Mouse (Mus musculus) lung, postnatal 10 days (tissue): ENCODE data around the gene Fam131b.

Experiments
- DNase-seq: peaks from one replicate; pipeline ENCODE4 v3.0.0; 2021

Gene Fam131b

DNA sequence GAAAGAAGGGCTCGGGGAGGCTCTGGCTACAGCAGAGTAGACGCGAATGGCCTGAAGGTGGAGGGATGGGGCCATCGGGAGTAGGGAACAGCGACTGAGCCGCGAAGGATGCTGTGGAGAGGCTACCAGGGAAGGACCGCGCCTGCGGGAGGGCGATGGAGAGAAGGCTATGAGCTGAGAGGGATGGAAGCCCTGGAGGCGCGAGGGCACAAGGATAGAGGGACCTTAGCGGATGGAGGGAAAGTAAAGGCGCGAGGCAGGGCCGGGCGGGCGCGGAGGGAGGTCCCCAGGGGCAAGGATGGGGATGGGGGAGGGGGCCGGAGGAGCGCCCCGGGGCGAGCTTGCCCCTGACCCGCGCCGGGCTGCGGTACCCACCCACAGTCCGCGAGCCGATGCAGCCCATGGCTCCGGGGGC lies 369 bp downstream of the Fam131b start:
- DNase-seq: peak; percentile 19

DNA sequence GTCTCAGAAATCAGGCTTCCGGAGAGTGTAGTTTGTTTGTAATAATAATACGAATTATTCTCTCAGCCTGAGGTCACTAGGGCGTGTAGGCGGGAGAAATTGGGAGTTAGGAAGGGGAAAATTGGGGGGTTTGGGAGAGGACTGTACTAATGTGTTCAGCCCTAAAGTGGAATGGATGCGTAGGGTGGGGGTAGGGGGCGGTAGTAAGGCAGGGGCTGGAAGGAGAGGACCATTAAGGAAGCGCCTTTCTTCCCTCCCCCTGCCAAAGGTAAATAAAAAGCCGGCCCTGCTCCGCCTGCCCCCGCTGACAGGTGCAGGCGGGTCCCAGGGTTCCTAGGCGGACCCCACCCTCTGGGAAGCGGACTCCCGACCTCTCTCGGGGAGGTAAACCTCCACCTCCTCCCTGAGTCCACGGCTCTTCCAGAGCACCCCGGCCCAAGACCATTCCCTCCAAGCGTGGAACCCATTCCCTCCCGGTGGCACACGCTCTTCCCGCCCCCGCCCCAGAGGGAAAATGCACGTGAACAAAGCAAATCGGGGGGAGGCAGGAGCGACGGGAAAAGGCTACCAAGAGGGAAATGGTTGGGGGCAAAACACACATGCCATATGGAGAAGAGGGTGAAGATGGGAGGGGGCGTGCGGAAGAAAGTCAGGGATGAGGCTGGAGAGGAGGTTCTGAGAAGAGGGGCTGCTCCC lies 924 bp downstream of the Fam131b start:
- no peak for DNase-seq

DNA sequence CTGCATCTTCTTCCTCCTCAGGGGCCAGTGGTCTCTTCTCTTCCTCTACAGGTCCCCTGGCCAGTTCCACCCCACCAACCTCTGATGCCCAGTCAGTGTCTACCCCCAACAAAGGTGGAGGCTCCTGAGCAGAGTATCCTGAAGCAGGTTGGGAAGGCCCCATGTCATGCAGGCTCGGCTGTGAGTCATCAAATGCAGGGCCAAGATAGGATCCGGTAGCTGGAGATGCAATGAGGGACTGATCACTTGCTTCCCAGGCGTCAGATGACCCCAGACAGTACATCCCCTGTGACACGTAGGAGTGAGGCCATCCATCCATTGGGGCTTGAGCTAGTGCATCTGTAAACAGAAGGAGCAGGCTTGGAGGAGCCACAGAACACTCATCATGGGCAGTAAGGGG lies 6.2 kb downstream of the Fam131b start:
- no peak for DNase-seq

DNA sequence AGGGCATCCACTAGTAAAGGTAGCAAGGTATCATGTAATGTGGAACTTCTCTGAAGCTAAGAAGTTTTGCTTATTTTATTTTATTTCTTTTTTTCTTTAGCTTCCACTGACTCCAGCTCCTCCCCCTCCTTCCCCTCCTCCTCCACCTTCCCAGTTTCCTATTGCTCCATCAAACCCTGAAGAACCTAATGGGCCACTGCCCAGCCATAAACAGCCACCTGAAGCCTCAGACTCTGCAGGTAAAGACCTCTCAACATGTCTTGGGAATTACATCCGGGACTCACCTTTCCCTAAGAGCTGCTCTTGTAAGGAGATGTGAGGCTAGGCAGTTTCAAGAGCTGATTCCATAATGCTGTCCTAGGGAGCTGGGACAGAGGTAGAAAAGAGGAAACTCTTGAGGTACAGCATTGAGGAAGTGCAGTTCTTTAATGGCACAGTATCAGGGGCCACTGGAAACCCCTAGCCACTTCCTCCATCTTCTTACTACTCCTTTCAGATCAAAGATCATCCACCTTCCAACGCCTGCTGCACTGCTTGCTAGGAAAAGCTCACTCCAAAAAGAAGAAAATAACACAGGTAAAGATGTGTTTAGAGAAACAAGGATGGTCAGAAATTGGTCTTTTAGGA lies 13.9 kb downstream of the Fam131b start:
- no peak for DNase-seq

DNA sequence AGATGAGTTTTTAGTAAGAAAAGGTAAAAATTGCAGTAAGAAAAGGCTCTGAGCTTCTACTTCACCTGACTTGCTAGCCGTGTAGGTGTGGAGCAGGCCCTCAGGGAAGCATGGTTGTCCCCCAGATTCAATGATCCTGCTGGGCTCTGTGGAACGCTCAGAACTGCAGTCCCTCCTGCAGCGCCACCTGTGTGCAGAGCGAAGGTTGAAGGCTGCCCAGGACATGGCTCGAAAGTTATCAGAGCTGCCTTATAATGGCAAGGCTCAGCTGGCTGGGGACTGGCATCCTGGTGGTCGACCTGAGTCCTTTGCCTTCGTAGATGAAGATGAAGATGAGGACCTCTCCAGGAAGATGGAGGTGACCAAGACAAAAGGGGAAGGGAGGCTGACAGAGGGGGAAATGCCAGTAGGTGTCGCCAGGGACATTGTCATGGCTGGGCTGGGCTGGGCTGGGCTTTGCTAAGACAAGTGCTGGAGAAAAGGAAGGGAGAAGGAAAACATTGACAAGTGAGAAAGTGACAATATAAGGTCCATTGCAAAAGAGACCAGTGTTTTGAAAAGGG lies 14.5 kb downstream of the Fam131b start:
- DNase-seq: no peak

DNA sequence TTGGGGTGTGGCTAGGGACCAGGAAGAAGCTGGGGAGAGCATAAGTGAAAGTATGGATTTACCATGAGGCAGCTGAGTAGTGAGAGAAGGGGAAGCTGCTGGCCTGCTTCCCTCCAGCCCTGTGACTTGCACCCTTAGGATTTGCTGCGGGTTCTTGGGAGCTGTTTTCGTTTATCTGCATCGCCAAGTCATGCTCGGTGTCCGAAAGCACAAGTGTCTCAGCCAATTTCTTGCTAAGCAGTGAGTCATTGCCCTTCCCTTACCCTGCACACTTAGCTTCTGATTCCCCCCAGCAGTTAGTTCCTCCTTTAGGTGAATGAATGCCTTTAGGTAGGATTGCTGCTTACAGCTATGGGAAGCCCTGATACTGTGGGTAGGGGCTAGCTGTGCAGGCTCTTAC lies 25.1 kb downstream of the Fam131b start:
- DNase-seq: no peak

DNA sequence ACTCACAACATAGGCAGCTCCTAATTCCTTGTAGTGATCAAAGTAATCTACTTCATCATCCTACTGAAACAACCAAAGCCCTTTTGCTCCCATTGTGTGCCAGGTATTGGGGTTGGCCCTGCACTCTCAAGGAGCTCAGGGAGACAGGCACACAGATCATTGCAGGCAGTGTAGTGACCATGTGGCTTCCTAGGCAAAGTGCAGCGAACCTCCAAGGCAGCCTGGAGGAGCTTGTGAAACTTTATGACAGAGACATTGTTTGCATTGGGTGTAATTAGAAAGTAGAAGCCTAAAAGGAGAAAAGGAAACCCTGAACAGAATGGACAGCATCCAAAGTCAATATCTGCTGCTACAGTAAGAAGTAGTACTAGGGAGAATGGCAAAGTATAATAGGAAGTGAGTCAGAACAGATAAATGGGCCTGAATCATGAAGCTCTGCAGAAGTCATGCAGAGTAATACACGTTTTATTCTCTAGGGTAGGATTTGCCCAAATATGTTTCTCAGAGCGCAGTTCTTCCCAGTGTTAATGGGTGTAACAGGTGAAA lies 28.8 kb downstream of the Fam131b start:
- no peak for DNase-seq

DNA sequence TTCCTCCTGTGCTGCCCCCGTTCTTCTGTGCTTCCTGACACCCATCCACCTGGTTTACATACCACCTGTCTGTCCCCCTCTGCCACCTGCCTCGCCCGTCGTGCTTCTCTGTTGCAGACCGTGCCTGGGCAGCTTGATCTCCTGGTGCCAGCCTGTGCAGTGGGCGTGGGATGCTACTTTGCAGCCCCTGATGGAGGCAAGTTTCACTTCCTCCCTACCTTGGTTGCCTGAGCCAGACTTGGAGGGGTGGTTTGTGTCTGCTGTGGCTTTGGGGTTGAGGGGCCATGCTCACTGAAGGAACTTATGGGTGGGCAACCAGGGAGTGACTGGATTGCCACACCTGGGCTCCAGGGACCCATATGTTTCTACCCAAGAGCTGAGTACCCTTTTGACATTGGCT lies 31.1 kb downstream of the Fam131b start:
- no peak for DNase-seq

DNA sequence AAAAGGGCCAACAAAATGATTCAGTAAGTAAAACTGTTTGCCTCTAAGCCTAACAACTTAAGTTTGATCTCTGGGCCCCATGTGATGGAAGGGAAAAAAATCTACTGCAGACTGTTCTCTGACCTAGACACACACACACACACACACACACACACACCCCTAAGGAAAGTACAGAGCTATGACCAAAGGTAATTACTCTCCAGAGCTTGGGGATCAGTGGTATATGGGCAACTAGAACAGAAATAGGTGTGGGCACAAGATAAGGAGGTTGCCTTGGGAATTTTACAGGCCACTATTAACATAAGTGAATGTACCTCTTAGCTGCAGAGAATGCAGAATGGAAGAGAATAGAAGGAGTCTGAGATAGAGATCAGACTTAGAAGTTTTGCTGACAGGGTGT lies 36.9 kb downstream of the Fam131b start:
- no peak for DNase-seq

DNA sequence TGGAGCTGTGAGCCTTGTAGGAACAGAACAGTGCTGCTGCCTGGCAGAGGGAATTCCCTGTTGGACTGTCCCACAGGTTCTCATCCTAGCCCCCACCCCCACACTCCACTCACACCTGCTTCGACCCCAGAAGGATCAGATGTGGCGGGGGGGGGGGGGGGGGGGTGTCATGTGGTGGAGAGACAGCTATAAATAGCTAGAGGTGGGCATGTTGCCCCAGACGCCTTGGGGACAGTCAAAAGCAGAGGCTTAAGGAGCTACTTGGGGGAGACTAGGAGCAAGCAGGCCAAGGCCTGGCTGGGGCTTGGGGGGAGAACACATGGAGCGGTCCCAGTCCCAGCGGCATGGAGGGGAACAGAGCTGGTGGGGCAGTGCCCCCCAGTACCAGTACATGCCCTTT lies 38.0 kb downstream of the Fam131b start, which contains the start of gene Clcn1:
Gene Clcn1 (plus strand): TSS at position 238 of the 400 bp plus-strand sequence.
- no peak for DNase-seq

DNA sequence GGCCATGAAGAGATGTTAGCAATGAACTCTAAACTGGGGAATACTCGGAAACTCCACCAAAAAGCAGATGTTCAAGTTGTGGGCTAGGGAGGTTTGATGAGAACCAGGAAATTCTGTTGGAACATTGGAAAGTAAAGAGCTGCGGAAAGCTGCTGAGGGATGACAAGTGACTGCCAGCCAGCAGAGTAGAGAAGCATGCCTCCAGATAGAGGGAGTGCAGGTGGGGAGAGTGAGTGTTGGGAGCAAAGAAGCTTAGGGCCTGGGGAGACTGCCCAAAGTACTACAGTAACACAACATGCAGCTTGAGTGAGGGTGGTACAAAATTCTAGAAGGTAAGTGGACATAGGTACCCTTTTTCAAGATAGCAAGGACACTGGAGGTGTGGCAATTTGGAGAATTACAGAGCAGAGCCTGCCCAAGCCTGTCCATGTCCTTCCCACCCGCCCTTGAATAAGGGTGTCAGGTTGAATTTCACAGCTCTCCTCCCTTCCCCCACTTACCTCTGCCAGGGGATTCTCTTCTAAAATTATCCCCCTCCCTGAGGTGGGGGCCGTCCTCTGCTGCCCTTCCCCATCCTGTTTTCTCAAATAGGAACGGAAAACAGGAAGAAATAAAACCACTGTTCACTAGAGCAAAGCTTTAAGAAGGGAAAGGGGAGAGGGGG lies 41.4 kb downstream of the Fam131b start:
- no peak for DNase-seq

DNA sequence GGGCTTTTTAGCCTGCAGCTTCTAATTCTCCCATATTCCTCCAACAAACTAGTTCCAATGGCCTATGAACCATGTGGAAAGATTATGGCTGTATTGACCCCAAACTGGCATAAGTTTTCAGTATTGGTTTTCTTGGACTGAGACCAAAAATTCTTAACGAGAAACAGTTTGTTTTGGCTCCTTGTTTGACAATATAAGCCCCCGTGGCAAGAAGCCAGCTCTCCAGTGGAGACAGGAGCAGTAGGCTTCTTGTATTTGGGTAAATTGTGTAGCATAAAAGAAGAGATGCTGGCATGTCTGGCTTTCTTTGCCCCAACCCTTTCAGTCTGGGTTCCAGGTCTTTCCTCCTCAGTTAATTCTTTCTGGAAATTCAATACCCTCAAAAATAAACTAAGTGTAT lies 48.3 kb downstream of the Fam131b start:
- no peak for DNase-seq

DNA sequence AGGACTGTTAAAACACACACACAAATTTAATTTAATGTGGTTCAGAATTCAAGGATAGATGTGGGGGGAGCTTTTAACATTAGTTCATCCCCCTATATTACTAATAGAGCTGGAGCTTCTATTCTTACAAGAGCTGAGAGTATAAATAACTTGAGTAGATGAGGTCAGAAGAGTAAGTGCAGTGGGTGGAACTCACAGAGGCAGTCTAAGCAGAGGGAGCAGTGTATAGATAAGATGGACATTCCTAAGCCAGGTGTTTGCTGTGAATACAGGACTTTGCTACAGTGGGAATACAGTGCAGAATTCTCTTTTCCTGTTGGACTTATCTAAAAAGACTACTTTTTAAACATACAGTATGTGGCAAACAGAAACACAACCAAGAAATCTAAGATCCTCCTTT lies 53.6 kb downstream of the Fam131b start:
- DNase-seq: no peak

DNA sequence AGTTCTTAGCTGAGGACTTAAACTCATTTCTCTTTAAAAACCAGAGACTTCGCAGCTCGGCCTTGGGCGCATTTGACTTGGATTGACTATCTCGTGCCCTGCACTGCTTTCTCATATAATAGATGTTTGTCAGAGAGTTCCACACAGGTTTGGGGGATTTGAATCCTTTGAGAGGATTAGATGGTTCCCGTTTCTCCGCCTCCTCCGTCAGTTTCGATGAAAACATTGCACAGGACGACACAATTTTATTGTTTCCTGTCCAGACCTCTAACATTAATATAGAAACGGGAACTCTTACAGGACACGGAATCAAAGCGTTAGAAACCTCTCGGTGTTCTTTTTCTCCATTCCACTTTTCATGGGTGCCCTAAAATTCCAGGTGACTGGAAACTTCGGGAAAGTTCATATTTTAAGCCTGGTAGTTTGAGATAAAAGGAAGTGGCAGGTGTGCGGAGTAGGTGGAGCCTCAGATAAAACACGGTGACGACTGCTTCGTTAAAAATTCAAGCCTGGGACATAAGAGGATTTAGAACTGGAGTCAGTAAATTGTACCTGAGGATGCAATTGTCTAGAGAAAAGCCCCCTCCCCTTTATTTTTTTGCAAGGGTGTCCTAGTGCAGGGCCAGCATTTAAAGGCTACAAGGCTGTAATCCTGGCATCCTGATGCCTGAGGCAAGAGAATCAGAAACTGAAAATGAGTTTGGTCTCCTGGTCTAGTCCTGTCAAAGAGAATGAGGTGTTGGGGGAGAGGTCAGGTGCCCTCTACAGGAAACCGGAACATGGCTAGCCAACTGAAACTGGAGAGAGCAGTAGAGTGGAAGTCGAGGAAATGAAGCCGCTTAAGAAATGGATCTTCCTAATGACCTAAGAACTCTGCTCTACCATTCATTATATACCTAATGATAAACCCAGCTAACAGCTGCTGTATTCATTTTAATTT lies 58.8 kb downstream of the Fam131b start:
- DNase-seq: peak; percentile 10
